Mouse (Mus musculus) forebrain, embryonic 11.5 days (tissue): ENCODE measurements at regions not wholly inside any gene's neighbourhood (a gene's known extent, or its start where the extent isn't known, plus 50 kb on each side); places are given as distances from the start of the nearest gene placed in this dataset.

Source experiments
- ATAC-seq: fragments of 200-750 bp; cut with Nextera tagmentation; replicated peaks from 2 replicates; pipeline ENCODE4 v1.8.0; 2017; ENCODE audit warnings: moderate TSS enrichment; ENCODE audit not compliant: low FRiP score
- DNase-seq: peaks from one replicate; pipeline ENCODE4 v3.0.0-alpha.2; 2017; ENCODE audit warnings: low spot score
- H3K27ac ChIP-seq: fragments of 300-500 bp; sonication (generic); 2 replicates; pipeline ENCODE4 v1.5.1; 2014; ENCODE audit warnings: low read depth, low read length
- H3K27me3 ChIP-seq: fragments of 300-500 bp; sonication (generic); 2 replicates; pipeline ENCODE4 v1.6.1; 2014; ENCODE audit warnings: mild to moderate bottlenecking, low read length, mixed read lengths; ENCODE audit not compliant: control insufficient read depth, insufficient read depth
- H3K36me3 ChIP-seq: fragments of 300-500 bp; sonication (generic); 2 replicates; pipeline ENCODE4 v1.6.1; 2014; ENCODE audit warnings: mild to moderate bottlenecking, low read length, moderate library complexity, mixed read lengths; ENCODE audit not compliant: control insufficient read depth, insufficient read depth
- H3K4me1 ChIP-seq: fragments of 300-500 bp; sonication (generic); replicated peaks from 2 replicates; pipeline ENCODE4 v1.6.1; 2014; ENCODE audit warnings: low read length, mixed read lengths; ENCODE audit not compliant: control insufficient read depth, insufficient read depth
- H3K4me2 ChIP-seq: fragments of 300-500 bp; sonication (generic); 2 replicates; pipeline ENCODE4 v1.6.1; 2014; ENCODE audit warnings: low read depth, mild to moderate bottlenecking, low read length, moderate library complexity, mixed read lengths; ENCODE audit not compliant: severe bottlenecking
- H3K4me3 ChIP-seq: fragments of 300-500 bp; sonication (generic); 2 replicates; pipeline ENCODE4 v1.5.1; 2014; ENCODE audit warnings: low read depth, low read length
- H3K9ac ChIP-seq: fragments of 300-500 bp; sonication (generic); 2 replicates; pipeline ENCODE4 v1.6.1; 2014; ENCODE audit warnings: low read length
- H3K9me3 ChIP-seq: fragments of 300-500 bp; sonication (generic); 2 replicates; pipeline ENCODE4 v1.6.1; 2016; ENCODE audit warnings: low read length, mixed read lengths; ENCODE audit not compliant: control insufficient read depth
- WGBS: fragments of 180-500 bp; shearing (Covaris S2); extraction: QIAGEN DNeasy Blood & Tissue Kit; methylation state at CpG from one replicate; pipeline ENCODE4 v1.1.7; 2014; 5-methylcytosine and 5-hydroxymethylcytosine counted together

DNA sequence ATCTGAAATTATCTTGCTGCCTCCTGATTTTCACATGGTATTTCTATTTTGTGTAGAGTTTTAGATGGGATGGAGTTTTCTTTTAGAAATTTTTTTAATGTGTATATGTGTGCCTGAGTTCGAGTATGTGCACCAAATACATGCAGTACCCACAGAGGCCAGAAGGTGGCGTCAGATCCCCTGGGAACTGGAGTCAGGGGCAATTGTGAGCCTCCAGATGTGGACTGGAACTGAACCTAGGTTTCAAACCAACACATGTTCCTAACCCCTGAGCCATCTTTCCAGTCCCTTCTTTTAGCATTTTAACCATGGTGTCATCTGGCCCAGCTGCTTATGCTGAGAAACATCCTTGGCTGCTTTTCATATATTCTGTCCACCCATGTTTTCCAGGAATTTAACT, 274.9 kb downstream of the 3100002H09Rik start:
- H3K27me3 ChIP-seq = no peaks in the 10 kb centered on the region
- H3K4me3 ChIP-seq = no peak overlapping the region
- H3K9me3 ChIP-seq = no peaks in the 10 kb centered on the region; the same call in 1 of the 2 replicates
- H3K9ac ChIP-seq = no peak overlapping the region
- DNase-seq (no peak), ATAC-seq (no peak)
- 69% methylated on average over 2 of the region's 2 CpGs for WGBS
- no peaks in the 10 kb centered on the region; the same call in 1 of the 2 replicates for H3K4me1 ChIP-seq
- no peak overlapping the region for H3K27ac ChIP-seq
- H3K36me3 ChIP-seq = no peaks in the 10 kb centered on the region
- no peak overlapping the region for H3K4me2 ChIP-seq

DNA sequence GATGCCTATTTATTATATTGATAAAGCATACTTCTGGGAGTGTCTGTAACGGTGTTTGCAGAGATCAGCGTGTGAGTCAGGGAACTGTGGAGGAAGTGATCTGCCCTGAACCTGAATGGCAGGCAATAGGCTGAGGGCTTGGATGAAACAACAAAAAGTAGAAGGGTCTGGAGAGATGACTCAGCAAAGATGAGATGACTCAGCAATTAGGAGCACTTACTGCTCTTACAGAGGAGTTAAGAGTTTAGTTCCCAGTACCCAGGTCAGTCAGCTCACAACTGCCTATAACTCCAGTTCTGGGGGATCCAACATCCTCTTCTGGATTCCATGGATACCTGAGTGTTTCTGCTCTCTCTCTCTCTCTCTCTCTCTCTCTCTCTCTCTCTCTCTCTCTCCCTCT, 277.6 kb downstream of the 3100002H09Rik start:
- H3K4me3 ChIP-seq = no peak overlapping the region
- WGBS = 96% methylated on average over 2 of the region's 2 CpGs
- H3K27me3 ChIP-seq = 0 out of 2 replicates have a peak, but pooled peaks cover 2% of the 10 kb centered on the region
- H3K36me3 ChIP-seq = no peaks in the 10 kb centered on the region
- no peak overlapping the region for H3K27ac ChIP-seq
- DNase-seq = no peak
- H3K4me1 ChIP-seq = no peaks in the 10 kb centered on the region; the same call in 1 of the 2 replicates
- H3K4me2 ChIP-seq = no peak overlapping the region
- H3K9me3 ChIP-seq = no peaks in the 10 kb centered on the region; the same call in 1 of the 2 replicates
- H3K9ac ChIP-seq = no peak overlapping the region
- ATAC-seq = no peak

- Histone ChIP-seq H3K9me3 (no peaks in the 10 kb centered on the region; the same call in 1 of the 2 replicates), H3K4me3 (no peak overlapping the region), H3K27ac (no peak overlapping the region), H3K9ac (no peak overlapping the region), H3K27me3 (0 out of 2 replicates have a peak, but pooled peaks cover 2% of the 10 kb centered on the region), H3K4me1 (no peaks in the 10 kb centered on the region; the same call in 1 of the 2 replicates), H3K36me3 (no peaks in the 10 kb centered on the region), H3K4me2 (no peak overlapping the region)
- 94% methylated on average over 12 of the region's 12 CpGs for WGBS
- no peak for ATAC-seq
- DNase-seq = peak; percentile 45
These were observed 278.2 kb downstream of the 3100002H09Rik start for GRCm38 (mm10) chr4:124332416-124332815.

DNA sequence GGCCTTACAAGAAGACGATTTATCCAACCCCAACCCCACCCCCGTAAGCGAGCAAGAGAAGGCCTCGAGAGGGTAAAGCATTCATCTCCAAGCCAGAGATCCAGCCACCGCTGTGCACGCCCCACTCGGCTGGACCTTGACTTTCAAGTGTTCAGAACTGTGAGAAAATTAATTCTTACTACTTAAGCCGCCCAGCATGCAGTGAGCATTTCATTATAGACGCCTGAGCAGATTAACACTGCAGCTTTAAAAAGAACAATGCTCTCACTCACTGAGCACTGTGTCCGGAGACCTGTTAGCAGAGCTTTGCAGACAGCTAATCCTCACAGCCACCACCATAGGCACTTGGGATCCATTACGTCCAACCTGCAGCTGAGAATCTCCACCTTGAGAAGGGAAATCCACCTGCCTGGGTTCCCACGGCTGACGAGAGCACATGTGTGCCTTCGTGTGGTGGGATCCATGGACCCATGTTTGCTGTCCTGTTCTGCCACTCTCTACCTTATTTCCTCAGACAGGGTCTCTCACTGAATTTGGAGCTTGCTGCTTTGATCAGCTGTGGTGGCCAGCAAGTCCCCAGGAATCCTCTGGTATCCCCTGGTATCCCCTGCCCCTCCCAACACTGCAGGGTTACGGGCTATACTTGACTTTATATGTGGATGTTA, 281.4 kb downstream of the 3100002H09Rik start:
- DNase-seq (peak; percentile 67), ATAC-seq (peak; percentile 87)
- H3K9me3 ChIP-seq = no peaks in the 10 kb centered on the region; the same call in 1 of the 2 replicates
- H3K27me3 ChIP-seq = peaks cover 2% of the 10 kb centered on the region; the same call in 1 of the 2 replicates
- H3K9ac ChIP-seq = no peak overlapping the region
- H3K36me3 ChIP-seq = no peaks in the 10 kb centered on the region
- H3K4me1 ChIP-seq = no peaks in the 10 kb centered on the region; the same call in 1 of the 2 replicates
- no peak overlapping the region for H3K4me3 ChIP-seq
- WGBS = 11% methylated on average over 15 of the region's 15 CpGs
- H3K4me2 ChIP-seq = no peak overlapping the region
- no peak overlapping the region for H3K27ac ChIP-seq

DNA sequence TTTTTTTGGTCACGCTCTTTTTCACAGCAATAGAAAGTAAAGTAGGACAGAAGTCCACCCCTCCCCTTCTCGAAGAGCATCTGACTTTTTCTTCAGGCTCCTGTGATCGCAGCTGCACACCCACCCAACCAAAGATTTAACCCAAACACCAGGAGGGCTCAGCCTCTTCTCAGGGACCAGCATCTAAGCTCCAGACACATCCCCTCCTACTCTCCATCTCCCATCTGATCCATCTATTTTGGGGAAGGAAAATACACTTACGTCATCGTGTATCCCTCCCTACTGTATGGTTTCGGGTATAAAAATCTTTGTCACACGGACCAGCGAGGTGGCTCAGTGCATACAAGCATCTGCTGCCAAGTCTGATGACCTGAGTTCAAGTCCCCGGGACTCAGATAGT, 284.3 kb downstream of the 3100002H09Rik start:
- Histone ChIP-seq H3K9ac (no peak overlapping the region), H3K27me3 (peaks cover 2% of the 10 kb centered on the region; the same call in 1 of the 2 replicates), H3K4me2 (no peak overlapping the region), H3K27ac (no peak overlapping the region), H3K4me1 (no peaks in the 10 kb centered on the region; the same call in 1 of the 2 replicates), H3K36me3 (no peaks in the 10 kb centered on the region), H3K9me3 (no peaks in the 10 kb centered on the region; the same call in 1 of the 2 replicates), H3K4me3 (no peak overlapping the region)
- peak; percentile 31 for DNase-seq
- WGBS = 94% methylated on average over 9 of the region's 9 CpGs
- ATAC-seq = no peak

GRCm38 (mm10) chr4:124323589-124323988, 287.0 kb downstream of the 3100002H09Rik start:
- Histone ChIP-seq H3K36me3 (no peaks in the 10 kb centered on the region), H3K27me3 (no peaks in the 10 kb centered on the region; the same call in 1 of the 2 replicates), H3K4me1 (no peaks in the 10 kb centered on the region), H3K4me3 (no peak overlapping the region), H3K27ac (no peak overlapping the region), H3K9ac (no peak overlapping the region), H3K4me2 (no peak overlapping the region), H3K9me3 (no peaks in the 10 kb centered on the region; the same call in 1 of the 2 replicates)
- 83% methylated on average over 3 of the region's 3 CpGs for WGBS
- DNase-seq (peak; percentile 35), ATAC-seq (no peak)

- ATAC-seq = no peak
- Histone ChIP-seq H3K9ac (no peak overlapping the region), H3K27ac (no peak overlapping the region), H3K36me3 (no peaks in the 10 kb centered on the region), H3K4me1 (no peaks in the 10 kb centered on the region), H3K27me3 (no peaks in the 10 kb centered on the region), H3K4me3 (no peak overlapping the region), H3K9me3 (no peaks in the 10 kb centered on the region), H3K4me2 (no peak overlapping the region)
- 76% methylated on average over 7 of the region's 7 CpGs for WGBS
- DNase-seq = peak; percentile 11
These were observed 289.4 kb downstream of the 3100002H09Rik start for GRCm38 (mm10) chr4:124321221-124321620.

- 33% methylated on average over 4 of the region's 4 CpGs for WGBS
- ATAC-seq (no peak), DNase-seq (peak; percentile 67)
- Histone ChIP-seq H3K9ac (no peak overlapping the region), H3K27ac (no peak overlapping the region), H3K4me2 (no peak overlapping the region), H3K4me1 (no peaks in the 10 kb centered on the region), H3K36me3 (no peaks in the 10 kb centered on the region), H3K9me3 (no peaks in the 10 kb centered on the region), H3K27me3 (no peaks in the 10 kb centered on the region), H3K4me3 (no peak overlapping the region)
These were observed 293.6 kb downstream of the 3100002H09Rik start for GRCm38 (mm10) chr4:124317042-124317441.

DNA sequence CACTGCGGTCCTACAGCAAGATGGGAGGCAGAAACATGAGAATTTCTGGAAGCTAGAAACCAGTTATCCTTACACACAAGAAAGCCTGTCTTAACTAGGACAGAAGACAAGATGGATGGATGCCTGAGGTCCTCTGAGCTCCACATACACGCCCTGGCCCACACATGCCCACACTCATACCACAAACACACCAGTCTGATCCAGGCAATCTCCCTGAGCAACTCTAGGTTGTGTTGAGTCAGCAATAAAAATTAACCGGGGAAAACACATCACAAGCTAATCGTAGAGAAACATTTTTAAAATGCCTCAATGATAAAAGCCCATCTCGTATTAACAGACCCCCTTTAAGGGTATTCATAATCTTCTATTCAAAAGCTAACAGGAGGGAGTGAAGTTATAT, 298.9 kb downstream of the 3100002H09Rik start:
- peak; percentile 31 for DNase-seq
- no peaks in the 10 kb centered on the region for H3K9me3 ChIP-seq
- H3K36me3 ChIP-seq = no peaks in the 10 kb centered on the region
- no peak for ATAC-seq
- H3K27ac ChIP-seq = no peak overlapping the region
- H3K4me2 ChIP-seq = no peak overlapping the region
- H3K4me1 ChIP-seq = peaks cover 7% of the 10 kb centered on the region; the same call in 1 of the 2 replicates
- H3K9ac ChIP-seq = no peak overlapping the region
- no peaks in the 10 kb centered on the region; the same call in 1 of the 2 replicates for H3K27me3 ChIP-seq
- no peak overlapping the region for H3K4me3 ChIP-seq
- WGBS = 80% methylated on average over 5 of the region's 5 CpGs
